Mouse (Mus musculus) heart, embryonic 11.5 days (tissue): ENCODE measurements around the gene Sdhb. TPM values are rescaled to one million over a fixed set of nuclear protein-coding genes. Genes with fewer than 3 reads are reported as not detected.
A peak's percentile ranks its signal among the peaks of the same experiment; 100 is the strongest.

Experiments used
- ATAC-seq: fragments of 200-750 bp; cut with Nextera tagmentation; replicated peaks from 2 replicates; pipeline ENCODE4 v1.8.0; 2017; ENCODE audit warnings: moderate library complexity; ENCODE audit not compliant: insufficient number of reproducible peaks, low FRiP score, low TSS enrichment
- H3K27ac ChIP-seq: fragments of 300-500 bp; sonication (generic); 2 replicates; pipeline ENCODE4 v1.5.1; 2014; ENCODE audit warnings: mild to moderate bottlenecking, low read depth, low read length
- H3K27me3 ChIP-seq: fragments of 300-500 bp; sonication (generic); 2 replicates; pipeline ENCODE4 v1.6.1; 2014; ENCODE audit warnings: mild to moderate bottlenecking, low read length, mixed read lengths; ENCODE audit not compliant: control insufficient read depth, insufficient read depth
- H3K36me3 ChIP-seq: fragments of 300-500 bp; sonication (generic); 2 replicates; pipeline ENCODE4 v1.6.1; 2014; ENCODE audit warnings: mild to moderate bottlenecking, low read length, moderate library complexity, mixed read lengths; ENCODE audit not compliant: control insufficient read depth, insufficient read depth
- H3K4me1 ChIP-seq: fragments of 300-500 bp; sonication (generic); 2 replicates; pipeline ENCODE4 v1.6.1; 2014; ENCODE audit warnings: low read length; ENCODE audit not compliant: control insufficient read depth, insufficient read depth
- H3K4me2 ChIP-seq: fragments of 300-500 bp; sonication (generic); 2 replicates; pipeline ENCODE4 v1.6.1; 2014; ENCODE audit warnings: mild to moderate bottlenecking, moderate library complexity
- H3K4me3 ChIP-seq: fragments of 300-500 bp; sonication (generic); 2 replicates; pipeline ENCODE4 v1.5.1; 2014; ENCODE audit warnings: low read depth, low read length
- H3K9ac ChIP-seq: fragments of 300-500 bp; sonication (generic); 2 replicates; pipeline ENCODE4 v1.6.1; 2014; ENCODE audit warnings: mild to moderate bottlenecking, low read depth, low read length, moderate library complexity
- H3K9me3 ChIP-seq: fragments of 300-500 bp; sonication (generic); replicated peaks from 2 replicates; pipeline ENCODE4 v1.6.1; 2016; ENCODE audit warnings: low read length; ENCODE audit not compliant: control insufficient read depth
- WGBS: fragments of 180-500 bp; shearing (Covaris S2); extraction: QIAGEN DNeasy Blood & Tissue Kit; methylation state at CpG from one replicate; pipeline ENCODE4 v1.1.7; 2014; ENCODE audit not compliant: insufficient replicate concordance; 5-methylcytosine and 5-hydroxymethylcytosine counted together
- polyA plus RNA-seq: library from polyadenylated mRNA; unstranded; fragments of >200 nt; fragmentation: Nextera tagmentation; extraction: Ambion mirVana; gene quantifications from 2 replicates; pipeline ENCODE4 v1.2.1, GENCODE M21; 2014

Sdhb gene
- polyA plus RNA-seq, 1 experiment from 2014 or later = 778 TPM

DNA sequence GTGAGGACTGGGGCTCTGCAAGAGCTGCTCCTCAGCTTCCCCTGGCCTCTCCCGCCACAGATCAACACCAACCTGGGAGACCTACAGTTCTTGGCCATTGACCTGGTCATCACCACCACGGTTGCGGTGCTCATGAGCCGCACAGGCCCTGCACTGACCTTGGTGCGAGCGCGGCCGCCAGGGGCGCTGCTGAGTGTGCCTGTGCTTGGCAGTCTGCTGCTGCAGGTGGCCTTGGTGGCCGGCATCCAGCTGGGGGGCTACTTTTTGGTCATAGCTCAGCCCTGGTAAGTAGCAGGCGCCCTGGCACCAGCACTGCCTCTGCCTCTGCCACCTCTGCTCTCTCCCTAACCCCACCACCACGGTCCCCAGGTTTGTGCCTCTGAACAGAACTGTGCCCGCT, 45.0 kb downstream of the Sdhb start:
- H3K36me3 ChIP-seq = peaks cover 24% of the 10 kb centered on the region
- WGBS = 79% methylated on average over 13 of the region's 13 CpGs

DNA sequence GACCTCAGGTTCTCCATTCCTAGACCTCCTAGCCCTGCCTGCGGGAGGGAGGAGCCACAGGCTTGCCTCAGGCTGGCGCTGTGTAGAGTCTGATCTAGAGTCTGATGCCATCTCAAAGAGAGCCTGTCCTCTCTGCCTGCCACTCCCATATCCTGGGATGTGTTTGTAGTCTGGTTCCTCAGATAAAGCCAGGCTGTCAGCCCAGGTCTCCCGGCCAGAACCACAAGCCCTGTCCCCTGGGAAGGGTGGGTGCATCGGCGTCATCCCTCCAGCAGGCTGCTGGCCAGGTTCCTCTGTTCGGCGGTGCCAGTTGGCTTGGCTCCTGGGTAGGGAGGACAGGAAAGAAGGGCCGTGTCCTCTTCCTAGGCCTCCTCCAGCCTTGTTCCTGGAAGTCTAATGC, 47.0 kb downstream of the Sdhb start:
- Histone ChIP-seq H3K36me3 (peaks cover 23% of the 10 kb centered on the region), H3K27ac (no peak overlapping the region), H3K9me3 (no peaks in the 10 kb centered on the region), H3K4me2 (no peak overlapping the region), H3K9ac (no peak overlapping the region), H3K4me1 (peaks cover 11% of the 10 kb centered on the region), H3K27me3 (no peaks in the 10 kb centered on the region), H3K4me3 (no peak overlapping the region)
- ATAC-seq = no peak
- WGBS = 83% methylated on average over 8 of the region's 8 CpGs

More for the DNA sequence above, 45.0 kb downstream of the Sdhb start:
- Histone ChIP-seq H3K4me3 (no peak overlapping the region), H3K27ac (no peak overlapping the region), H3K27me3 (no peaks in the 10 kb centered on the region), H3K4me2 (no peak overlapping the region), H3K9ac (no peak overlapping the region), H3K4me1 (no peaks in the 10 kb centered on the region; the same call in 1 of the 2 replicates), H3K9me3 (no peaks in the 10 kb centered on the region)
- ATAC-seq = no peak

DNA sequence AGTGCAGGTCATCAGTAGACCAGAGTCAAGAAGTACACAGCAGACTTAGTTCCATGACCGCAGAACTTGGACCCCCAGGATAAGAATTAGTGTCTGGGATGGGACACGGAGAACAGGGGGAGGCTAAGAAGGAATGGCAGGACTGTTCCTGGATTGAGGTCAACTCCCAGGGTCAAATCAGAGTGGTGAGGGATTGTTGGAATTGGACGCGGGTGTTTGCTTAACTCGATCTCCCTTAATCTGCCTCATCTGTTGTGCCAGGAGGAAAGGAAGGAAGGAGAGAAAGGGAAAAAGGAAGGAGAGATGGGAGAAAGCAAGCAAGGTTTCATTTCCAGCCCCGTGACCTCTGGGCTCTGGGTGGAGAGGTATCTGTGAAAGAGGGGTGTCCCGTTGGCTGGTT, 49.1 kb downstream of the Sdhb start, which contains the start of gene Mfap2:
Mfap2 (plus strand) TSS at position 301 of the 400 bp plus-strand sequence.
- Histone ChIP-seq H3K9me3 (no peaks in the 10 kb centered on the region), H3K4me2 (peak within 1 kb of the TSS; percentile 80), H3K9ac (peak within 1 kb of the TSS; percentile 81), H3K36me3 (peaks cover 23% of the 10 kb centered on the region), H3K27me3 (no peaks in the 10 kb centered on the region), H3K27ac (peak within 1 kb of the TSS; percentile 63), H3K4me1 (peaks cover 11% of the 10 kb centered on the region), H3K4me3 (peak within 1 kb of the TSS; percentile 65)
- WGBS = 18% methylated on average over 7 of the region's 7 CpGs
- ATAC-seq = no peak

DNA sequence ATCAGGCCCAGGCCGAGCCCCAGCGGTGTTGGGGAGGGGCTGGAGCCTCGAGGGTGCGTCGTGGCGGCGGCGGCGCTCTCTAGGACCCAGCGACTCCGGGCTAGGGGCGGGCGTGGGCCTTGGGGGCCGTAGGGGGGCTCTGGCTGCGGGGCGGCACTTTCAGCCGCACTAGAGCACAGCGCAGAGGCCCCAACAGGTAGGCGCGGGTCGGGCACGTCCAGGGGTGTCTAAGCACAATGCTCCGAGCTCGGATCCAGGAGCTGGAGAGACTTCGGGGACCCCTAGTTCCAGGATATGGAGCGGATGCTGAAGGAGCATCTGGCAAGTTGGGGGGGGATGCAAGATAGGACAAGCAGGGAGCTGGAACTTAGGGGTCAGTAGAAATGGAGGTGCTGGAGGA, 49.5 kb downstream of the Sdhb start:
- H3K27me3 ChIP-seq = no peaks in the 10 kb centered on the region
- peak overlapping the region; percentile 65 for H3K4me3 ChIP-seq
- peak overlapping the region; percentile 80 for H3K4me2 ChIP-seq
- ATAC-seq = peak; percentile 70
- H3K9ac ChIP-seq = peak overlapping the region; percentile 81
- H3K27ac ChIP-seq = peak overlapping the region; percentile 63
- peaks cover 11% of the 10 kb centered on the region for H3K4me1 ChIP-seq
- no peaks in the 10 kb centered on the region for H3K9me3 ChIP-seq
- under 1% methylated on average over 26 of the region's 26 CpGs for WGBS
- H3K36me3 ChIP-seq = peaks cover 23% of the 10 kb centered on the region

DNA sequence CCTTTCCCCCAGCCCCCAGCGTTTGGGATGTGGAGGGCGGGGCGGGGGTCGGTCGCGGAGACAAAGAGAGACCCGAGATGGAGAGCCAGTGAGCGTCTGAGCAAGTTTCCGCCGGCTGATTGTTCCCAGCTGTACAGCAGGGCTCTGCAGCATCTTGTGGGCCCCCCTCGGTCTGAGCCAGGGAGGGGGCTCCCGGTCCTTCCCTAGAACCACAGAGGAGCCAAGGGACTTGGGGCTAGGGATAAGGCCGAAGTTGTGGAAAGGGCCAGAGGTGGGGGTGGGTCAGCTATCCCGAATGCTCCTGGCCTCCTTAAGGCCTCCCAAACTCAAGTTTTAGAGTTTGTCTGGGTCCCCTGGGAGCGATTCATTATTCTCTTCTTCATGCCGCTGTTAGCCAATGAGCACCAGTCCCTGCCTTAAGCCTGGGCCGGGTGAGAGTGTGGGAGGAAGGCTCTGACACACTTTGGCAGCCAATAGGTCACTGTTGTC, 50.0 kb downstream of the Sdhb start:
- Histone ChIP-seq H3K9ac (peak overlapping the region; percentile 81), H3K27me3 (no peaks in the 10 kb centered on the region), H3K4me3 (peak overlapping the region; percentile 65), H3K9me3 (no peaks in the 10 kb centered on the region), H3K27ac (peak overlapping the region; percentile 63), H3K36me3 (peaks cover 25% of the 10 kb centered on the region), H3K4me1 (peaks cover 11% of the 10 kb centered on the region), H3K4me2 (peak overlapping the region; percentile 80)
- WGBS = 1% methylated on average over 17 of the region's 17 CpGs
- peak; percentile 19; the same call in 1 of the 2 replicates for ATAC-seq

DNA sequence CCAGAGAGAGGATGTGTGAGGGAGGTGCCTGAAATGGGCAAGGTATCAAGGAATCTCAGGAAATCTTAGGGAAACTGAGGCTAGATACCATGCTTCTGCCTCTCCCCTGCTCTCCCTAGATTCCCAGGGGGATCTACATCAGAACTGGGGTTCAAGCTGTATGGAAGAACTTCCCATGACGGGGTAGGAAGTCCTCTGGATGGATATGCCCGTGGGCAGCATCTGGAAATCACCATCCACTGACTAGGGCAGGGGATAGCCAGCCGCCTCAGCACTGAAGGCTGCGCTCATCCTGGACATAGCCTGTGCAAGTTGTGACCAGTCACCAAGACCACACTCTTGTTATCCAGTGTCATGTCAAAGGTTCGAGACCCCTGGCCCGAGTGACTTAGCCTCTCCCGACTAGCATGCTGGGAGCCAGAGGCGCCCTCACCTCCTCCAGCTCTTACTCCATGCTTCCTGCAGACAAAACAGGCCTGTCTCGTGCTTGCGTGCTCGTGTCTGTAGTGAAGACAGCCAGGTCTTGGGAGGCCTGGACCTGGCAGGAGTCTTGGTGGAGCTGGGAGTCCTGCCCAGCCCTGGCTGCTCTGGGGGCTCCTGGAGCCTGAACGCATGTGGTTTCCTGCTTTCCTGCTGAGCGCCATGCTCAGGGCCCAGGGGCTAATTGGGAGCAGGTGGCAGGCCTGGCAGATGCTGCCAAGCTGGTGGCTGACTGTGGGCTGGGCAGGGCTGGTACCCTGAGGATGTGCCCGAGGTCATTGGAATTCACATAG, 50.7 kb downstream of the Sdhb start:
- Histone ChIP-seq H3K27me3 (no peaks in the 10 kb centered on the region), H3K9ac (peak overlapping the region; percentile 81), H3K36me3 (peaks cover 20% of the 10 kb centered on the region), H3K27ac (no peak overlapping the region), H3K9me3 (no peaks in the 10 kb centered on the region), H3K4me2 (peak overlapping the region; percentile 80), H3K4me1 (peaks cover 15% of the 10 kb centered on the region), H3K4me3 (peak overlapping the region; percentile 65)
- WGBS = 54% methylated on average over 14 of the region's 14 CpGs
- no peak for ATAC-seq

DNA sequence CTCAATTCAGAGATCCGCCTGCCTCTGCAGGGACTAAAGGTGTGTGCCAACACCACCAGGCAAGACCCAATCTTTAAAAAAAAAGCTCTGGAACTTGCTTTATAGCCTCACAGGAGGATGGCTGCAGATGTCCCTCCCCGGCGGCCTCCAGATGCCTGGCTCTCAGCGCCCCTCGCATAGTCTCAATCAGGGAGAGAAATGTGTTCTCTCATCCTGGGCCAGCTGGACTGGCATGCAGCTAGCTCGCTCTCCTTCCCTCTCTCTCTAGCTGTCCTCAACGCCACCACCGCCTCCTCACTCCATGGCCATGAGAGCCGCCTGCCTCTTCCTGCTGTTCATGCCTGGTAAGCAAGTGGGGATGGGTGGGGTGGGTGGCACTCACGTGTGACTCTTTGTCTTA, 51.6 kb downstream of the Sdhb start:
- ATAC-seq = no peak
- Histone ChIP-seq H3K27me3 (no peaks in the 10 kb centered on the region), H3K9ac (no peak overlapping the region), H3K4me3 (no peak overlapping the region), H3K4me1 (peaks cover 15% of the 10 kb centered on the region), H3K9me3 (no peaks in the 10 kb centered on the region), H3K36me3 (peaks cover 16% of the 10 kb centered on the region), H3K27ac (no peak overlapping the region), H3K4me2 (peak overlapping the region; percentile 80)
- WGBS = 82% methylated on average over 10 of the region's 10 CpGs

DNA sequence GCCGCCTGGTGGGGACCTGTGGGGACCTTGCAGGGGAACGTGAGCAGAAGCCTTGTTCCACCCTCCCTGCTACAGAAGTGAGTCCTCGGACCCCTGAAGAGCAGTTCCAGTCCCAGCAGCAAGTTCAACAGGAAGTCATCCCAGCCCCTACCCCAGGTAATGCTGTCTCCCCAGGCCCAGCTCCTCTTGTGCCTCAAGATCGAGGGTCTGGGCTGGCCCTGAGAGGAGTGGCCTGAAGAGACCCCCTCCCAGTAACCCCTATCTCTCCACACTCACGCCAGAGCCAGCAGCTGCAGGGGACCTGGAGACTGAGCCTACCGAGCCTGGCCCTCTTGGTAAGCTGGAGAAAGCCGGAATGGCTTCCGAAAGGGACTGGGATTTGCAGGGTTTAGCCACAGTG, 53.1 kb downstream of the Sdhb start:
- Histone ChIP-seq H3K4me2 (no peak overlapping the region), H3K4me3 (no peak overlapping the region), H3K27me3 (no peaks in the 10 kb centered on the region), H3K27ac (no peak overlapping the region), H3K36me3 (peaks cover 13% of the 10 kb centered on the region), H3K9ac (no peak overlapping the region), H3K9me3 (no peaks in the 10 kb centered on the region), H3K4me1 (peaks cover 18% of the 10 kb centered on the region)
- WGBS = 62% methylated on average over 8 of the region's 8 CpGs
- ATAC-seq = no peak
